In the genomic region with DNA sequence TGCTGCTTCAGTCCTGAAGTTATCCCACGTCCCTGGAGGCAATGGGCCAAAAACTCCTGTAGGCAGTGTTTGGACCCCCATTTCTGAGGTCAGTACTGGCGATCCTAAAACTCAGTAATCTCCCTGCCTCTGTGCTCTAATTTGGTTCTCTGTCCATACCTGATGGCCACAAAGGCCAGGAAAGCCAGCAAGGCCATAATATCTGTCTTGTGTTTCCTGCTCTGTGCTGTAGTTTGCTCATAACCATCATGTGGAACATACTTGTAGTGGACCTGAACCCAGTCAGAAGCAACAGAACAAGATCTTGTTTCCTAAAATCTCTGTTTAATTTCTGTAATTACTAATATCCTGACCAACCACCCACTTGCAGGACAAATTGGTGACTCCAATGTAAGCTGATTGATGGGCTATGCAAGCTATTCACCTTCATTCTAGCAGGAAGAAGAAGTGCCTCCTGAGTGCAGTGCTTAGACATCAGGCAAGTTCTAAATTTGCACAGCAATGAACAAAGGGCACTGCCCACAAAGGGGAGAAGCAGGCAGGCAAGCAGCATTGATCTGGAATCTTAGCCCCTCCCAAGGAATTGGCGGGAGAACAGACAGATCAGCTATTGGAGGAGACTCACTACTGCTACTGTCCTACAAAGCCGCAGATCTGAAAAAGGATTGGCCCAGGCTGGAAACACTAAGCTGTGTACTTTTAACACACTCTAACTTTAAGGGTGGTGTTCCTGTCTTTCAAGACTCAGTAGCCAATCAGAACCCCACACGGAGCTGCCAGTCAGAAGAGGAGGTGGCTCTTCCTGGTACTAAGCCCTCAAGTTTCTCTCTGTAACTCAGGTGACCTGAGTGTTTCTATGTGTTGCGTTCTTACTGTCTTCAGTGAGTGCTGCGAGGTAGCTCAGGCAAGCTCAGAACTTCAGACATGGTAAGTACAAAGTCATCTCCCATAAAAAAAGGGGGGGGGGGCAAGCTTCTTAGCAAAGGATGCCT, we compare ENCODE assay signal across 23 mouse cellular contexts. TPM values are rescaled to one million over a fixed set of nuclear protein-coding genes. Genes with fewer than 3 reads are reported as not detected.
DNase-seq lines count a peak whose midpoint lies in the region; ATAC-seq and TF ChIP-seq lines count a peak whose summit lies in the region.
"Not testable (repeated sequence)": the region's sequence is repeated elsewhere in the genome, so short reads cannot be mapped to it uniquely, and the experiment has no call there.
"Had no signal": no experiment of that assay in that cellular context is flagged by ENCODE, and none has a peak within 500 bp of the region (broad histone marks: within the 10 kb centered on the region; RNA-seq: fewer than 3 reads in every experiment).

A gene (plus strand): TSS at position 889 of the 992 bp plus-strand sequence.

- TF ChIP-seq EP300 in stomach, postnatal 0 days (optimal IDR thresholded peaks at IDR 0.05): not testable (repeated sequence)

- 67% methylated on average over 7 of the region's 7 CpGs for WGBS in stomach, postnatal 0 days

- peak within 1 kb of the TSS; percentile 71 to 91 for H3K4me3 ChIP-seq in ES-E14 (ENCODE audit: insufficient read depth in 1 of 2, low read depth in 1 of 2, low read length in 2 of 2, poor library complexity in 1 of 2, severe bottlenecking in 1 of 2)
- not testable (repeated sequence) for H3K4me3 ChIP-seq in stomach, postnatal 0 days (ENCODE audit: low read depth, low read length)

- peak within 1 kb of the TSS; percentile 65 for H3K27ac ChIP-seq in ES-E14 (ENCODE audit: insufficient read depth, low read depth, low read length, poor library complexity, severe bottlenecking)
- not testable (repeated sequence) for H3K27ac ChIP-seq in stomach, postnatal 0 days (replicated peaks)

- in situ Hi-C loops in ES-E14 (cut with MboI; ENCODE audit: low sequenced_read_pairs in 2 of 2, unreplicated experiment in 2 of 2): not testable (repeated sequence)

- peak within 1 kb of the TSS; percentile 85 for H3K9ac ChIP-seq in ES-E14 (ENCODE audit: insufficient read depth, low read depth, low read length, poor library complexity, severe bottlenecking)
- not testable (repeated sequence) for H3K9ac ChIP-seq in stomach, postnatal 0 days (ENCODE audit: low read length)

- not testable (repeated sequence) for H3K4me1 ChIP-seq in ES-E14 (ENCODE audit: control insufficient read depth in 2 of 2, insufficient read depth in 2 of 2, low read length in 2 of 2, poor library complexity in 1 of 2); stomach, postnatal 0 days (replicated peaks; ENCODE audit: control insufficient read depth, insufficient read depth)

- H3K27me3 ChIP-seq in stomach, postnatal 0 days (ENCODE audit: control insufficient read depth, insufficient read depth, low read length): not testable (repeated sequence)

- TF ChIP-seq CTCF in stomach, postnatal 0 days (IDR thresholded peaks at IDR 0.05; ENCODE audit: low read depth): not testable (repeated sequence)

- DNase-seq in 416B (ENCODE audit: low read depth) (peak; percentile 94), ES-E14 (ENCODE audit: low read depth, low spot score) (peak; percentile 86)
- peak; percentile 1 for DNase-seq in T-cell, adult 2 months (ENCODE audit: low spot score)
- peak; percentile 5 for DNase-seq in adrenal gland, postnatal 10 days
- DNase-seq in gastrocnemius, postnatal 4 days (ENCODE audit: low spot score in 2 of 2): peak; percentile 12 to 15
- DNase-seq in kidney, postnatal 25 days: peak; percentile 7 to 37
- DNase-seq in stomach, postnatal 0 days (ENCODE audit: low spot score): peak; percentile 9

- not testable (repeated sequence) for H3K4me2 ChIP-seq in stomach, postnatal 0 days (replicated peaks; ENCODE audit: low read depth)

- H3K36me3 ChIP-seq in ES-E14 (ENCODE audit: control insufficient read depth, insufficient read depth, low read length, poor library complexity, severe bottlenecking); stomach, postnatal 0 days (ENCODE audit: control insufficient read depth, insufficient read depth, low read length): not testable (repeated sequence)

- ATAC-seq in stomach, postnatal 0 days (ENCODE audit: low FRiP score, low TSS enrichment): not testable (repeated sequence)

- not testable (repeated sequence) for H3K9me3 ChIP-seq in ES-E14 (ENCODE audit: control insufficient read depth, insufficient read depth, low read depth, low read length); stomach, postnatal 0 days (ENCODE audit: control insufficient read depth, low read length)

TF ChIP-seq in ES-E14, 5 proteins besides CTCF, POLR2A, EP300 and RAD21:
- TF ChIP-seq CHD2 (IDR thresholded peaks at IDR 0.05; ENCODE audit: low read depth, low read length): peak; percentile 74

RNA-seq across cellular contexts. Expression of the gene that starts here (rescaled TPM):
- total RNA-seq in ES-E14 (2012; rRNA removed): 54.3 and 56.1 TPM in 2 replicates
- under 1 TPM; 0.51 to 0.91 TPM for total RNA-seq in adrenal gland, postnatal 10 days (2021)
- under 1 TPM in 1 of 2 experiments, not detected in 1; 0.36 TPM for total RNA-seq in gastrocnemius, postnatal 4 days (2021)
- 0.12 TPM in 1 of 2 replicates, not detected in the other for polyA plus RNA-seq in stomach, postnatal 0 days (2015; fragmentation: Nextera tagmentation; extraction: Ambion mirVana)
- total RNA-seq: heart, postnatal 4 days; neutrophil, adult 5-6 weeks had no signal
- polyA plus RNA-seq: brain, embryonic 14.5 days; cortical plate, adult 2 months; embryonic facial prominence, embryonic 14.5 days; erythroblast, embryonic 14.5 days; forebrain, embryonic 11.5 days; forebrain, embryonic 16.5 days; heart, embryonic 11.5 days; hindbrain, embryonic 13.5 days; limb, embryonic 11.5 days; liver, embryonic 14.5 days; lung, adult 2 months; midbrain, embryonic 16.5 days; neural tube, embryonic 11.5 days; stomach, embryonic 16.5 days had no signal

Comparison
In these comparisons a context has a peak if more than half of its experiments do, and no peak if none do; other contexts are left out.
1. RNA of the gene that starts here (total RNA-seq): 54.3 to 56.1 TPM in ES-E14; 0.51 to 0.91 TPM in adrenal gland, postnatal 10 days and 0.36 TPM in gastrocnemius, postnatal 4 days; every median in the first group is over 10 times any median in the second.
2. Peak in DNase-seq in adrenal gland, postnatal 10 days; RNA of the gene not detected or under 1 TPM.
3. Peak in DNase-seq in gastrocnemius, postnatal 4 days; RNA of the gene not detected or under 1 TPM.
4. Peak in DNase-seq in stomach, postnatal 0 days; RNA of the gene not detected or under 1 TPM.
5. DNase-seq: peak in every context shown above with its lines; median percentile 94 in 416B; 86 in ES-E14; 22 in kidney, postnatal 25 days; 14 in gastrocnemius, postnatal 4 days; 9 in stomach, postnatal 0 days; 5 in adrenal gland, postnatal 10 days; 1 in T-cell, adult 2 months.